Mouse (Mus musculus): Measurements from ENCODE around the gene Tmem234. TPM values are rescaled to one million over a fixed set of nuclear protein-coding genes. Genes with fewer than 3 reads are reported as not detected.

Gene Tmem234
- polyA plus RNA-seq, 1 experiment from 2014 or later = 175 TPM

DNA sequence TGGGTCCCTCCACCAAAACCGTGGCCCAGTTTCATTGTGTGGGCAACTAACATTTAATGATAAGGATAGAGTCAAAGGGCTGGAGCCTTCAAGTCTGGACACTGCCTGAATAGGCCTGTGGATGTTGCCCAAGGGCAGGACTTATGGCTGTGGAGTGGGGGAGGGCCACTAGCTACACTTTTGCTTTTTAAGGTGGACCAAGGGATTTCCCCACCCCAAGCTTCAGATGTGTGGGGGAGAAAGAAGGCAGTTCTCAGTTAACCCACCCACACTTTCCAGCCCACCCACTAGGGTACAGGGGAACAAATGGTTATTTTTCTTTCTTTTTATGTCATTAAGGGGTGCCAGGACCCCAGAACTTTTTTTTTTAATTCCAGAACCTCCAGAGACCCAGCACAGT, 16.1 kb upstream of the Tmem234 start:
- Histone ChIP-seq H3K27ac (no peak overlapping the region), H3K4me3 (no peak overlapping the region), H3K9ac (no peak overlapping the region; the same call in 1 of the 2 replicates), H3K4me2 (replicated peaks) (peak overlapping the region; percentile 65), H3K4me1 (peaks cover 12% of the 10 kb centered on the region; the same call in 1 of the 2 replicates), H3K9me3 (no peaks in the 10 kb centered on the region), H3K36me3 (no peaks in the 10 kb centered on the region), H3K27me3 (replicated peaks) (no peaks in the 10 kb centered on the region)
- no peak for ATAC-seq (ENCODE audit: low FRiP score, low read depth)
- WGBS = 86% methylated on average over 1 of the region's 1 CpGs

DNA sequence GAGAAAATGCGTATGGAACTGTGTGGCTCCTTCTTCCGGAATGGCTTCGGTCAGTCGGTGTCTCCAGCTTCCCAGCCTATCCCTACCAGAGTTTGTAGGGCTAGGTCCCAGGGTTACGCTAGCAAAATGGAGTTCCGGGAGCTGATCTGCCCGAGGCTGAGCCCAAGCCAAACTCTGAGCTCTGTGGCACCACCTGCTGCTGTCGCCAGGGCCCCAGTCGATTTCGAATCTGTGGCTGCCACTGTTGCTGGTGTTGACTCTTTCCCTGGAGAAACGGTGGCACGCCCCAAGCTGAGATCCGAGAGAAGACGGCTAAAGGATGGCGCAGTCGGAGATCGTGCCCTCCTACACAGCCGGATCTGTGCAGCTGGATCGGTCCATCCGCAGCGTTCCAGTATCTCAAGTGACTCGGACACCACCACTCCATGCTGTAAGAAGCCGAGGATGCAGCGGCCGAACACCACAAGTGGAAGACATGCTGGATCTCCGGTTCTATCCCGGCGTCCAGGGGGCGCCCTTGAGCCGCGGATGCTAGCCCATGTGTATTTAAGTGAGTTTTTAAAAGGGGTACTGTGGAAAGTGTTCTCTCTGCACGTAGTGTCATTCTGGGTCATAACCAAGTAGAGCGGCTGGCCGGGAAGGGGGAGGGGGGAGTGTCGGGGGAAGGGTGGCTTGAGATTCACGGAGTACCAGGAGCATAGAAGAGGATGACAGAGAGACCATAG, 15.4 kb upstream of the Tmem234 start:
- peak overlapping the region; percentile 49 for H3K9ac ChIP-seq
- WGBS = 3% methylated on average over 36 of the region's 36 CpGs
- peak overlapping the region; percentile 65 for H3K4me2 ChIP-seq (replicated peaks)
- H3K9me3 ChIP-seq = no peaks in the 10 kb centered on the region
- peaks cover 12% of the 10 kb centered on the region; the same call in 1 of the 2 replicates for H3K4me1 ChIP-seq
- no peaks in the 10 kb centered on the region; the same call in 1 of the 2 replicates for H3K36me3 ChIP-seq
- no peaks in the 10 kb centered on the region for H3K27me3 ChIP-seq (replicated peaks)
- peak overlapping the region; percentile 33 for H3K4me3 ChIP-seq
- 0 out of 2 replicates have a peak overlapping the region, but pooled peaks have one; percentile 2 for H3K27ac ChIP-seq
- ATAC-seq (ENCODE audit: low FRiP score, low read depth) = peak; percentile 44; the same call in 1 of the 2 replicates

DNA sequence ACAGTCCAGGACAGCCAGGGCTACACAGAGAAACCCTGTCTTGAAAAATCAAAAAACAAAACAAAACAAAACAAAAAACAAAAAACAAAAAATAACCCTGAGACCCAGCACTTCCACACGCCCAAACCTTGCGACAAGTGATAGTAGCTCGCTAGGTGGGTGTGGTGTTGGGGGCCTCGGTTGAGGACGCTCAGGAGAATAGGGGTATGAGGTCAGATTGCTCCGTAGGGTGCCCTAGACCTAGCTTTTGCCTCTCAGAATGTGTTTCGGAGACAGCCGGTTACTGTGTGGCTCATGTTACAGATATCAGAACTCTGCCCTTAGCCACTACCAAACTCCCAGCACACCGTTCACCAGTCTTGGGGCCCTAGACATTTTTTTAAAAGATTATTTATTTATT, 14.7 kb upstream of the Tmem234 start:
- no peaks in the 10 kb centered on the region for H3K27me3 ChIP-seq (replicated peaks)
- peaks cover 12% of the 10 kb centered on the region; the same call in 1 of the 2 replicates for H3K4me1 ChIP-seq
- H3K4me3 ChIP-seq = no peak overlapping the region
- WGBS = 78% methylated on average over 9 of the region's 9 CpGs
- H3K4me2 ChIP-seq (replicated peaks) = peak overlapping the region; percentile 65; the same call in 1 of the 2 replicates
- ATAC-seq (ENCODE audit: low FRiP score, low read depth) = no peak
- peaks cover 7% of the 10 kb centered on the region for H3K36me3 ChIP-seq
- H3K9ac ChIP-seq = no peak overlapping the region
- no peak overlapping the region for H3K27ac ChIP-seq
- no peaks in the 10 kb centered on the region for H3K9me3 ChIP-seq

DNA sequence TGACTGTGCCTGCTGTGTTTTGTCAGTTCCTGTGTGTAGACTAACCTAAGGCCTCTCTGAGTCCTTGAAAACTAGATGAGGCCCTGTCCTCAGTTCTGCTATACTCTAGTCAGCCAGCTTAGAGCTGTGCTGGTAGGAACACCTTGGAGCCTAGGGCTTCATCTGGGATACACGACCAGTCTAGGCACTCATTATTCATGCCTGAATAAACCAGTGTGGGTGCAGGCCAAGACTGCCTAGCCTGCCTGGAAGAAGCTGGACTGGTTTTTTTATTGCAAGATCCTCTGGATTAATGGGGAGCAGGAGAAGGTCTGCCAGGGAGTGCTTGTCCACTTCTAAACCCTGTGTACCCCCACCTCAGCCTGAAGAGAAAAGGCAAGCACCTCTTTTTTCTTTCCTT, 13.5 kb upstream of the Tmem234 start:
- no peak overlapping the region for H3K4me2 ChIP-seq (replicated peaks)
- WGBS = 39% methylated on average over 1 of the region's 1 CpGs
- H3K27me3 ChIP-seq (replicated peaks) = no peaks in the 10 kb centered on the region
- H3K9me3 ChIP-seq = no peaks in the 10 kb centered on the region
- H3K36me3 ChIP-seq = peaks cover 18% of the 10 kb centered on the region
- no peak overlapping the region for H3K4me3 ChIP-seq
- ATAC-seq (ENCODE audit: low FRiP score, low read depth) = no peak
- H3K9ac ChIP-seq = no peak overlapping the region
- no peak overlapping the region for H3K27ac ChIP-seq
- H3K4me1 ChIP-seq = peaks cover 12% of the 10 kb centered on the region; the same call in 1 of the 2 replicates

DNA sequence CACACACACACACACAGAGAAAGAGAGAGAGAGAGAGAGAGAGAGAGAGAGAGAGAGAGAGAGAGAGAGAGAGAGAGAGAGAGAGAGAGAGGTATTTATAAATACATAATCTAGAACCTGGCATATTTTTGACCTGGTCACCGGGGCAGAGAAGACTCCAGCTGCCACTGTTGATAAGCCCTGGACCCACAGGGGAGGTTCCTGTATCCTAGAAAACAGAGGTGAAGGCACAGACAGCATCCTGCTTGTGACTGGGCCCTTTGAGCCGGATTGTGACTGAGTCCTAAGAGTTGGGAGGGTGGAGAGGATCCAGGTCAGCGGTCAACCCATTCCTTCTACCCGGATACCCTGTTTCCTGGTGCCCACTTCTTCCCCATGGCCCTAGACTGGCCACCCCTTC, 11.6 kb upstream of the Tmem234 start:
- 81% methylated on average over 4 of the region's 4 CpGs for WGBS
- Histone ChIP-seq H3K27ac (no peak overlapping the region), H3K9me3 (no peaks in the 10 kb centered on the region), H3K27me3 (replicated peaks) (no peaks in the 10 kb centered on the region), H3K9ac (no peak overlapping the region), H3K4me3 (no peak overlapping the region), H3K36me3 (peaks cover 38% of the 10 kb centered on the region), H3K4me1 (peaks cover 12% of the 10 kb centered on the region; the same call in 1 of the 2 replicates), H3K4me2 (replicated peaks) (no peak overlapping the region)
- ATAC-seq (ENCODE audit: low FRiP score, low read depth) = no peak

DNA sequence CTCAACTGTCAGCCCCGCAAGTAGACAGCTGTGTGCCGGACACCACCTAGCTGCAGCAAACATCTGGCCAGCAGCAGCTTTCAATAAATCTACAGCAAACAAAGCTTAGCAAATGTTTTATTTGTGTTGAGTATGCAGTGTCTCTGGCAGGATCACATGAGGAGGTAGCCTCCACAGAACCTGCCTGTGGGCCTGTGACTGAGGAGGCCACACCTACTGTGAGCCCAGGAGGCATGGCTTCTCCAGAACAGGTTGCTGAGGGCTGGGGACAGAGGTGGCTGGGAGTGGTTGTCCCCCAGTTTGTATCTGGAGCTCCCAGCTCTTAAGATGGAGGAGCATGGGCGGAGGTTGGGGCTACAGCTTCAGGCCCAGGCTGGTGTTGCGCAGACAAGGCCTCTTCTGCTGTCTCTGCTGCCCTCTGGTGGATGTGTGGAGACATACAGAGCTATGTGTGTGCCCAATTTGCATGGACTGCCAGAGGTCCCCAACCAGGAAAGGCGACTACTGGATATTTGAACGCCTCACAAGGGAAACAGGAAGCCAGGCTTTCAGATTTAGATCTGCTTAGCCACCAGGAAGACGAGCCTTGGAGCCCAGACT, 8.1 kb downstream of the Tmem234 start:
- no peak overlapping the region for H3K27ac ChIP-seq
- H3K36me3 ChIP-seq = peaks cover 44% of the 10 kb centered on the region
- no peak overlapping the region for H3K9ac ChIP-seq
- H3K4me1 ChIP-seq = no peaks in the 10 kb centered on the region
- 39% methylated on average over 7 of the region's 7 CpGs for WGBS
- H3K4me2 ChIP-seq (replicated peaks) = no peak overlapping the region
- no peaks in the 10 kb centered on the region for H3K9me3 ChIP-seq
- no peaks in the 10 kb centered on the region for H3K27me3 ChIP-seq (replicated peaks)
- no peak overlapping the region for H3K4me3 ChIP-seq
- peak; percentile 74 for ATAC-seq (ENCODE audit: low FRiP score, low read depth)

DNA sequence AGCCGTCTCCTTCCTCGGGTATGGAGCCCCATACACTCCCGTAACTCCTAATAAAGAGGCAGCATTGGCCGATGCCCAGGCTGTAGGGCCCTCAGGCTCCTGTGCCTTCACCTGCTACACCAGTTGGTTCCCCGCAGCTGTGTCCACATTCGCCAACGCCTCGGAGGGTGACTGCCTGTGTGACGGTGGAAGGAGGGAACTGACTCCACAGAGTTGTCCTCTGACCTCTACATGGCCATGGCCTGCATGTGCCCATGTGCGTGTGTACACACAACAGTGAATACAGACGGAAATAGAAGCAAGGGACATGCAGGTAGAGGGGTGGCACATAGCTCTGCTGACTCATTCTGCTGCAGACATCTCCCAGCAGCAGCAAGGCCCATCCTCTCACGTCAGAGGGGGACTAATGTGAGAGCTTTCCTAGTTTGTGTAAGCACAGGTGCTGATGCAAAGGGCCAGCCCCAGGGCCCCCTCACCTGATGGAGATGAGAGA, 8.7 kb downstream of the Tmem234 start:
- H3K9ac ChIP-seq = 0 out of 2 replicates have a peak overlapping the region, but pooled peaks have one; percentile 13
- H3K27ac ChIP-seq = no peak overlapping the region
- H3K4me3 ChIP-seq = no peak overlapping the region
- H3K4me1 ChIP-seq = no peaks in the 10 kb centered on the region
- ATAC-seq (ENCODE audit: low FRiP score, low read depth) = 0 out of 2 replicates have a peak, but pooled peaks have one; percentile 14
- H3K27me3 ChIP-seq (replicated peaks) = no peaks in the 10 kb centered on the region
- no peak overlapping the region for H3K4me2 ChIP-seq (replicated peaks)
- WGBS = 84% methylated on average over 12 of the region's 12 CpGs
- no peaks in the 10 kb centered on the region for H3K9me3 ChIP-seq
- peaks cover 38% of the 10 kb centered on the region for H3K36me3 ChIP-seq

DNA sequence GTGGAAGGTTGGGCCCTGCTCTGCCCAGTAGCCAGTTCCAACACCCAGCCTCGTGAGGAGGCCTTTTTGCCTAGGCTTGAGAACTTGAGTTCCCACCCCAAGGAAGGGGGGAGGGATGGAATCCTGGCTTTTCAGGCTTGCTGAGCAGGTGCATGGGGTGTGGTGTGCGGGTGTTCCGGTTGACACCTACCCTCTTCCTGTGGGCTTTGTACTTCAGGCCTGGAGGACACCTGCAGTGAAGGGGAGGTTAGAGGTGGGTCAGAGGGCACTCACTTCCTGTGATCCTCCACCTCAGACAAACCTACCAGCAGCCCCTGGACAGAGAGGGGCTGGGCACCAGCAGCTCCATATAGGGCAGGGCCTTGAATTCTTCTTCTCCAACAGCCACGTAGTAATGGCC, 9.6 kb downstream of the Tmem234 start:
- no peak overlapping the region for H3K9ac ChIP-seq
- H3K27me3 ChIP-seq (replicated peaks) = no peaks in the 10 kb centered on the region
- H3K36me3 ChIP-seq = peaks cover 30% of the 10 kb centered on the region
- no peak overlapping the region for H3K4me3 ChIP-seq
- 63% methylated on average over 4 of the region's 4 CpGs for WGBS
- H3K27ac ChIP-seq = no peak overlapping the region
- no peaks in the 10 kb centered on the region for H3K4me1 ChIP-seq
- H3K9me3 ChIP-seq = no peaks in the 10 kb centered on the region
- H3K4me2 ChIP-seq (replicated peaks) = no peak overlapping the region
- no peak for ATAC-seq (ENCODE audit: low FRiP score, low read depth)

DNA sequence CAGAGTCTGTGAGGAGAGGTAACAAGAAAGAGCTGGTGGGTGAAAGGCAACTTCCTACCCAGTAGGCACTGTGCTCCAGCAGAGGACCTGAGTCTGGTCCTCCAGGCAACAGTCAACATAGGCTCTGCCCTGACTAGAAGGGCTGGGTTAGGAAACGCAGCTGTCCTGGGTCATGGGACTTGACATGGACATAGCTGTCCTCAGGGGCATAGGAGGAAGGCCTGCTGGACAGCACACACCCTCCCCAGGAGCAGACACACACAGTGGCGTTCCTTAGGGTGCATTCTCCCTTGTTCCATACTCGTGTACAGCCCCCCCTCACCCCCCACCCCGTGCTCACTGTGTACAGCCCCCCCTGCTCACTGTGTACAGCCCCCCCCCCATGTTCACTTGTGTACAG, 10.0 kb downstream of the Tmem234 start:
- WGBS = 67% methylated on average over 4 of the region's 4 CpGs
- H3K4me1 ChIP-seq = no peaks in the 10 kb centered on the region
- no peaks in the 10 kb centered on the region for H3K9me3 ChIP-seq
- ATAC-seq (ENCODE audit: low FRiP score, low read depth) = peak; percentile 41; the same call in 1 of the 2 replicates
- H3K4me3 ChIP-seq = no peak overlapping the region
- no peak overlapping the region for H3K9ac ChIP-seq
- no peak overlapping the region for H3K27ac ChIP-seq
- no peaks in the 10 kb centered on the region for H3K27me3 ChIP-seq (replicated peaks)
- no peak overlapping the region for H3K4me2 ChIP-seq (replicated peaks)
- peaks cover 27% of the 10 kb centered on the region for H3K36me3 ChIP-seq

DNA sequence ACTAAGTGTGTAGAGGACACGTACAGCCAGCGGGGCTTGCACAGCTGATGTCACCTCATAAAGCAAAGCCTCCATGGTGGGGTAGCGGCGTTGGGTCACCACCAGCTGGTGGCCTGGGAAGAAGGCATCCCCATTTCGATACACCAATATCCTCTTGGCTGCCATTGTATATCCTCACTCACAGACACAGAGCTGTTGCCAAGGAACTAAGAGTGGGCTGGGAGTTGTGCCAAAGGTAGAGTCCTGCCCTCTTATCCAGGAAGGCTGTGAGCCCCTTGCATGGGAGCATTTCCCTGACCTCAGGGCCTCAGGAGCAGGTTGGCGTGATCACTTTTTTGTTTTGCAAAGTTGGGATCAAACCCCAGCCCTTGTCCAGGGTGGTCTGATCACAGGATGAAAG, 13.6 kb downstream of the Tmem234 start, which contains the start of gene Dcdc2b:
Dcdc2b (minus strand) TSS at position 165 of the 400 bp plus-strand sequence.
- peaks cover 8% of the 10 kb centered on the region for H3K4me1 ChIP-seq
- no peak within 1 kb of the TSS for H3K27ac ChIP-seq
- peaks cover 23% of the 10 kb centered on the region for H3K36me3 ChIP-seq
- 83% methylated on average over 6 of the region's 6 CpGs for WGBS
- H3K9ac ChIP-seq = no peak within 1 kb of the TSS
- H3K9me3 ChIP-seq = no peaks in the 10 kb centered on the region
- H3K4me3 ChIP-seq = no peak within 1 kb of the TSS
- H3K4me2 ChIP-seq (replicated peaks) = no peak within 1 kb of the TSS
- H3K27me3 ChIP-seq (replicated peaks) = no peaks in the 10 kb centered on the region
- ATAC-seq (ENCODE audit: low FRiP score, low read depth) = no peak

DNA sequence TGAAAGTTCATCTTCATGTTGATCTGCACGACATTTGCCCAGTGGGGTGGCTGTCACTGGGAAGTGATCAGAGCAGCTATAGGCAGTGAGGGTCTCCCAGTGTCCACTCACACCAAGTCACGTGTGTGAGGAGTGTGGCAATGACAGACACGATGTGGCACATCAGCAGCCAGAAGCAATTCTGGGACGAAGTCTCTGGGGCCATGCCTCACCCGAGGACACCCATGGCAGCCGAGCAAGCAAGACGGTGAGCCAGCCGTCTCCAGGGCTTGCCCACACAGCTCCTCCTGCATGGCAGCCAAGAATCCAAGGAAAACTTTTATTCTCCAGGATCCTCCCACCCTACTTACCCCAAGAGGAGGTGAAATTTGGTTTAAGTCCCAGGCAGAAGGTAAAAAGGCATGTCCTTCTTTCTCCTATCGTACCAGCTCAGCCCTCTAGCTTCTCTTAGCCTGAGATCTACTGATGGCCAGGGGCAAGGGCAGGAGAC, 15.4 kb downstream of the Tmem234 start:
- H3K27me3 ChIP-seq (replicated peaks) = no peaks in the 10 kb centered on the region
- H3K4me1 ChIP-seq = peaks cover 8% of the 10 kb centered on the region
- no peaks in the 10 kb centered on the region for H3K9me3 ChIP-seq
- peaks cover 19% of the 10 kb centered on the region; the same call in 1 of the 2 replicates for H3K36me3 ChIP-seq
- no peak overlapping the region for H3K4me3 ChIP-seq
- WGBS = 89% methylated on average over 9 of the region's 9 CpGs
- H3K9ac ChIP-seq = no peak overlapping the region
- H3K27ac ChIP-seq = no peak overlapping the region
- ATAC-seq (ENCODE audit: low FRiP score, low read depth) = no peak
- H3K4me2 ChIP-seq (replicated peaks) = no peak overlapping the region

DNA sequence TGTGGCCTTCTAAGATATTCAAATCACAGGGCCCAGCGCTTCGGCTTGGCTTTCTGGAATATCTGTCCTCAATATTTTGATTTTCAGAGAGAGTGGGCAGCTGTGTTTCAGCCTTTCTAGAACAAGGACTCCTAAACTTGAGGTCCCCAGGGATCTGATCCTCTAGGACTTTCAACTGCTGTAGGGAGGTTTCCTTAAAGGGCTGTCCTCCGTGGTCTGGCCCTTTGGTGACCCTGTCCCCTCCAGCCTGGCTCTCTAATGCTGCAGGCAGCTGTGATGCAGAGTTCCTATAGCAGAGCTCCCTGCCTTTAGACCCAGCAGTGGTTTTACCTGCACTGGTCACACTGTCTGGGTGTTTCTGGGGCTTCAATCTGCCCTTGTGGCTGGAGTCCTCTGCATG, 16.2 kb downstream of the Tmem234 start:
- no peaks in the 10 kb centered on the region for H3K9me3 ChIP-seq
- H3K27ac ChIP-seq = no peak overlapping the region
- no peak overlapping the region for H3K4me2 ChIP-seq (replicated peaks)
- no peaks in the 10 kb centered on the region for H3K27me3 ChIP-seq (replicated peaks)
- ATAC-seq (ENCODE audit: low FRiP score, low read depth) = no peak
- WGBS = 93% methylated on average over 3 of the region's 3 CpGs
- peaks cover 8% of the 10 kb centered on the region for H3K4me1 ChIP-seq
- no peak overlapping the region for H3K9ac ChIP-seq
- peaks cover 19% of the 10 kb centered on the region; the same call in 1 of the 2 replicates for H3K36me3 ChIP-seq
- H3K4me3 ChIP-seq = no peak overlapping the region

Data from neural tube, embryonic 12.5 days (tissue).